Mouse (Mus musculus) bone marrow, adult 2 months (tissue): ENCODE results near the gene Tepp.

ENCODE experiments used
- CTCF ChIP-seq: fragments of 200-500 bp; IDR thresholded peaks from 2 replicates; pipeline ENCODE4 v1.5.1; 2011; ENCODE audit warnings: low read length, control low read depth; ENCODE audit not compliant: control insufficient read depth, insufficient read depth
- POLR2A ChIP-seq: fragments of 200-500 bp; IDR thresholded peaks from 2 replicates; pipeline ENCODE4 v1.6.1; 2011; ENCODE audit warnings: low read depth, mild to moderate bottlenecking, control low read depth, low read length, borderline replicate concordance; ENCODE audit not compliant: control insufficient read depth

GRCm38 (mm10) chr8:95336363-95336762 is 26.0 kb downstream of the Tepp start:
- no peak for TF ChIP-seq CTCF
- TF ChIP-seq POLR2A, result no peak
